Mouse (Mus musculus): Measurements from ENCODE around the gene Fgfr2.

Fgfr2 gene

GRCm38 (mm10) chr7:130261684-130262527 lies 2861.2 kb downstream of the Fgfr2 start:
- no peak for DNase-seq

- DNase-seq, result no peak
These were observed 2862.1 kb downstream of the Fgfr2 start for GRCm38 (mm10) chr7:130260905-130261683.

GRCm38 (mm10) chr7:130260060-130260459 lies 2863.1 kb downstream of the Fgfr2 start:
- no peak for DNase-seq

- DNase-seq, result no peak
These were observed 2864.3 kb downstream of the Fgfr2 start for GRCm38 (mm10) chr7:130258704-130259295.

GRCm38 (mm10) chr7:130257991-130258703 lies 2865.0 kb downstream of the Fgfr2 start:
- no peak for DNase-seq

DNA sequence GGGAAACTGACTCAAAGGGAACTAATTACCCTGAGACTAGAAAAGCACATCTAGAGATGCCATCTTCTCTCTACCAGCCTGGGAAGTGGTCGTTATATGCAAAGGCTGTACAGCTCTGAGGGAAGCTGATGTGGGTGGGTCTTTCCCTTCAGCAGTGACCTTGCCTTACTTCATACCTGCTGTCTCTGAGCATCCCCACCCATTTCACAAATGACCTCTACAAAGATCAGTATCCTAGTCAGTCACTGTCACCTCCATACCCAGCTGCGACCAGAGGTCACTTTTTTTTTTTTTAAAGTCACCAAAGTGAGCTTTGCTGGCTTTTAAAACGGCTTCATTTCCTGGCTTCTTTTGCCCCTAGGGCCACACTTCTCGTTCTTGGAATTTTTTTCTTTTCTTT lies 2869.9 kb downstream of the Fgfr2 start:
- DNase-seq, result no peak

GRCm38 (mm10) chr7:130251936-130252523 lies 2871.1 kb downstream of the Fgfr2 start:
- no peak for DNase-seq

- DNase-seq, result no peak
These were observed 2872.2 kb downstream of the Fgfr2 start for GRCm38 (mm10) chr7:130250994-130251393.

- DNase-seq, result no peak
These were observed 2874.7 kb downstream of the Fgfr2 start for GRCm38 (mm10) chr7:130248403-130248802.

DNA sequence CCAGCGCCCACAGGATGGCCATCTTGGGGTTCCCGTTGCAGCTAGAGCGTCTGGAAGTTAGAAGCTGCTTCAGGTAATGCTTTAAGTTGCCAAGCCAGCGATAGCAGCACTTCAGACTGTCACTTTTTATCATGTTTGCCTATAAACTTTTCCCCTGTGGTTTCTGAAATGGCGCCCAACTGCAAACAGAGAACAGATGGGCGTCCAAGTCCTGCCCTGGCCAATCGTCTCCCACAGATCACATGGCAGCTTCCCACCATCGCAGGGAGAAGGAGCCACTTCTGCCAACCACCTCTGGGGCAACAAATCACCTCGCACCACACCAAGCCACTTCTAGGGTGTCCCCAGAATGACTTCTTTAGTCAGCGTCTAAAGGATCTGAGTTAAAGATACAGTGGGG lies 2875.3 kb downstream of the Fgfr2 start:
- no peak for DNase-seq

GRCm38 (mm10) chr7:130246483-130246882 lies 2876.7 kb downstream of the Fgfr2 start:
- no peak for DNase-seq

- no peak for DNase-seq
These were observed 2878.6 kb downstream of the Fgfr2 start for GRCm38 (mm10) chr7:130244545-130244944.

DNA sequence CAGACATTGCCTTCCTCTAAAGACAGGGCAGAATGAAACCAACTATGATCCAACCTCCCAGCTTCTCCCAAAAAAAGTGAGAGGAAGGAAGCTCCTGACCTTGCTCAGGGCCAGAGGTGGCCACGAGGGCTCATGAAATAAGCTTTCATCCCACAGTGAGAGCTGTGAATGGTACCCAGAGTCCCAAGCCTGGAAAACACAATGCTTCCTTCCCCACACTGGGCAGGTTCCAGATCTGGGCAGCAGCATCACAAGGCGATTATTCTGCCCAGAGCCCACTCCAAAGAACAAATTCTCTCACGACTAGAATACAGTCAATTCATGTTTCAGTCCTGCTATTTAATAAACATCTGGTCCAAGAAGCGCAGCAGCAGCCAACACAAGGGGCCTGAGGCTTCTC lies 2879.3 kb downstream of the Fgfr2 start:
- no peak for DNase-seq

GRCm38 (mm10) chr7:130240191-130240590 lies 2883.0 kb downstream of the Fgfr2 start:
- DNase-seq, result no peak

- no peak for DNase-seq
These were observed 2885.9 kb downstream of the Fgfr2 start for GRCm38 (mm10) chr7:130237244-130237643.

GRCm38 (mm10) chr7:130233777-130234176 lies 2889.4 kb downstream of the Fgfr2 start:
- no peak for DNase-seq

GRCm38 (mm10) chr7:130230034-130230433 lies 2893.1 kb downstream of the Fgfr2 start:
- no peak for DNase-seq

DNA sequence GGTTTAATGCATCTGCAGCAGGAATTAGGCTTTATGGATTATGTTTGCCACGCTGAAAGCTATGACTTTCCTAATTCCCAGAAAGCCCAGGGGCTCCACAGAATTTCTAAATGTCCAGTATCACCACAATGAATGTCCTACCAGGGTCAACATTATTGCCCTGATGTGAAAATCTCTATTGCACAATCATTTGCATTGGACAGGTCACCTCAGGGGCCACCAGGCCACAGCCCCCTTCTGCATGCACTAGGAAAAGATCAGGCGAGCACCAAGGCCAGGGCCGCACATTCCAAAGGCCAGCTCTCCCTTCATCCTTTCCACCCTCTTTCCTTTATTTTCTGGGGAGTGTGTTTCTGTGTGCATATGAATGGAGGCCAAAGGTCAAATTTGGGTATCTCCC lies 2897.9 kb downstream of the Fgfr2 start:
- DNase-seq, result no peak

- no peak for DNase-seq
These were observed 2900.4 kb downstream of the Fgfr2 start for GRCm38 (mm10) chr7:130222633-130223354.

DNA sequence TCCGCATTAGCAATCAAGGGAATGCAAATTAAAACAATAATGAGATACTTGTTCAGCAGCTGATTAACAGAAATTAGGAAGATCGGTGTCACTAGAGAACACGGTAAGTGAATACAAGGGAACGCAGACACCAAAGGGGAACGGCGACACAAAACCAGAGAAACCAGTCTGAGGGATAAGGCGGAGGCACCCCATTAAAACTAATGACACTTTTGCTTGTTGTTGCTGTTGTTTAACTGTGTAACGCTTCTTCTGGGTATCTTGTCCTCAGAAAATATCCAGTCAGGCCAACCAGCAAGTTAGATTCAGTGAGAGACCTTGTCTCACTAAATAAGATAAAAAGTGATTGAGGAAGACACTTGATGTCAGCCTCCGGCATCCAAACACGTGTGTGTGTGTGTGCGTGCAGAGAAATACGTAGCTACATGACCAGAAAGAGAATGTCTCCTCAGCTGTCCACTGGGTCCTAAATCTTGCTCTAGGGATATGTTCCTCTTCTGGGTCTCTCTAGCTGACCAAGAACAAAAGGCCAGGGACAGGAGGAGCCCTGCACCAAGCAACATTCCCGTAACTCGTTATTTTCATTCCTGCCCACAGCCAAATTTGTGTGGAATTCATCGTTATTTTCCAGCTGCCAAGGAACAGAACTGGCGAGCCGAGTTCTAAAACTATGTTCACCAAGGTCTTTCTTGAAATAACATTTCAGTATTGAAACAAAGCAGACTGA lies 2901.3 kb downstream of the Fgfr2 start:
- no peak for DNase-seq

DNA sequence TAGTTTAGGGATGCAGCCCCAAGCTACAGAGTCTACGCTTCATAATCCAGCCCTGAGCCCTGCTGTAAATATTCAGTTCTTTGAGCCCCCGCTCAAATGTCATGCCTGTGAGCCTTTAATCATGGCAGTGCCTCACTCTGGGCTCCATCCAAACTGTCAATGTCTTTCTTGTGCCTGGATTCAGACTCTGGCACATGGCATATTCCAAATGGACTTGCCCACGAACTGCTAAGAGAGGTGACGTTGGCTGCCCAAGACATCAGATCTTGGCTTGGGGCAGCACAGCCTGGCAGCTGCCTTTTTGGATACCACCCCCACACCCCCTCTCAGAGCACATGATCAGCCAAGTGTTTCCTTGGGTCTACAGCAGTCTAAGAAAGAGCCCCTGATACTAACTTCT lies 2902.5 kb downstream of the Fgfr2 start:
- no peak for DNase-seq
